Mouse (Mus musculus) neural tube, embryonic 14.5 days (tissue): ENCODE measurements around the gene Wnt1. TPM values are rescaled to one million over a fixed set of nuclear protein-coding genes. Genes with fewer than 3 reads are reported as not detected.
"Not testable (repeated sequence)": the region's sequence is repeated elsewhere in the genome, so short reads cannot be mapped to it uniquely, and the experiment has no call there.

Experiments
- ATAC-seq: fragments of 200-750 bp; cut with Nextera tagmentation; 2 replicates; pipeline ENCODE4 v1.8.0; 2017; ENCODE audit warnings: low read depth, mild to moderate bottlenecking, moderate TSS enrichment, moderate library complexity
- H3K27ac ChIP-seq: fragments of 300-500 bp; sonication (generic); 2 replicates; pipeline ENCODE4 v1.5.1; 2014; ENCODE audit warnings: low read depth, mild to moderate bottlenecking, control low read depth, low read length, moderate library complexity, mixed read lengths
- H3K27me3 ChIP-seq: fragments of 300-500 bp; sonication (generic); 2 replicates; pipeline ENCODE4 v1.6.1; 2014; ENCODE audit warnings: low read length; ENCODE audit not compliant: control insufficient read depth, insufficient read depth
- H3K36me3 ChIP-seq: fragments of 300-500 bp; sonication (generic); 2 replicates; pipeline ENCODE4 v1.6.1; 2014; ENCODE audit warnings: low read length, mixed read lengths; ENCODE audit not compliant: control insufficient read depth, insufficient read depth
- H3K4me1 ChIP-seq: fragments of 300-500 bp; sonication (generic); 2 replicates; pipeline ENCODE4 v1.6.1; 2014; ENCODE audit warnings: low read length; ENCODE audit not compliant: control insufficient read depth, insufficient read depth
- H3K4me2 ChIP-seq: fragments of 300-500 bp; sonication (generic); 2 replicates; pipeline ENCODE4 v1.6.1; 2014; ENCODE audit warnings: mild to moderate bottlenecking, low read depth, low read length, control low read depth
- H3K4me3 ChIP-seq: fragments of 300-500 bp; sonication (generic); 2 replicates; pipeline ENCODE4 v1.5.1; 2014; ENCODE audit warnings: low read depth, low read length, control low read depth, mixed read lengths
- H3K9ac ChIP-seq: fragments of 300-500 bp; sonication (generic); replicated peaks from 2 replicates; pipeline ENCODE4 v1.6.1; 2014; ENCODE audit warnings: low read depth, mild to moderate bottlenecking, control low read depth, low read length, mixed read lengths
- H3K9me3 ChIP-seq: fragments of 300-500 bp; sonication (generic); 2 replicates; pipeline ENCODE4 v1.6.1; 2016; ENCODE audit warnings: low read length; ENCODE audit not compliant: control insufficient read depth
- WGBS: fragments of 180-500 bp; shearing (Covaris S2); extraction: QIAGEN DNeasy Blood & Tissue Kit; methylation state at CpG from one replicate; pipeline ENCODE4 v1.1.7; 2014; 5-methylcytosine and 5-hydroxymethylcytosine counted together
- polyA plus RNA-seq: library from polyadenylated mRNA; unstranded; fragments of >200 nt; fragmentation: Nextera tagmentation; extraction: Ambion mirVana; gene quantifications from 2 replicates; pipeline ENCODE4 v1.2.1, GENCODE M21; 2014

Gene Wnt1
- polyA plus RNA-seq, 1 experiment from 2014 or later, result 1.9 TPM

DNA sequence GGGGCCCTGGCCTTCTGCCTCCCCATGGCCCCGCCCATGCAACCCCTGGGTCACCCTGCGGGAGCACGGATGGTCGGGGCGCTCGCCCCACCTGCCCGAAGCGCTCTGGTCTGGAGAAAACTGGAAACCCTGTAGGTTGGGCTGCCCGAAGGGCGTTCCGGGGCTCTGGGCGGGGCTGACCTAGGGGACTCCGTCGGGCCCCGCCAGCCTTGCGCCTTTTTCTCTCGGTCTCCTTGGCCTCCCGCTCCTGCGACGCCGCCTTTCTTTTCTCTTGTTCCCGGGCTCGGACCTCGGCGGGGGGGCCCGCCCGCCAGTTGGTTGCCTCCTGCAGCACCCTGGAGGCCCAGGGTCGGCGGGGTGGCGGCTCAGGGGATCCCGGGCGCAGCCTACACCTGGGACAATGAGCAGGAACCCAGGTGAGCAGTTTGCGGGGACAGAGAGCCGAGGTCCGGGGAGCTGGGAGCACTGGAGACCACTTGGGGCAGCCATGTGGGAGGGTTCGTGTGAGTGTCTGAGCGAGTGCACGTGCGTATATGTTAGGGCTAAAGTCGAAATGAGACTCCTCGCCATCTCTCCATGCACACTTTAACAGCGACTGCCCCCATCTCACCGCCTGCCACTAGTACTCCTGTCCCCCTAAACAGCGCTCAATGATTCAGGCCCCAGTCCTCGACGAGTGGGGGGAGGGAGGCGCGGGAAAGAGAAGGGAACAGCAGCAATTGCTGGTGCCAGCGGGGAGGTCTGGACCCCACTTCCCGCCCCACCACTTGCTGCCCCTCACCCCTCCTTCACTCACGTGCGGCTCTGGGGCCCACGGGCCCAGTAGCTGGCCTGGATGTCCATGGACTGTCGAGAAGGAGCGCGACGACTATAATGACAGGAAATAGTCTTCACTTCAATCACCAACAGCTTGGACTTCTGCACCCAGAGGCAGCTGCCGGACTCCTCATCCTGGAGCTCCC, 17.4 kb downstream of the Wnt1 start:
- no peaks in the 10 kb centered on the region for H3K9me3 ChIP-seq
- WGBS, result 1% methylated on average over 58 of the region's 58 CpGs
- peak overlapping the region; percentile 71 for H3K4me2 ChIP-seq
- H3K27me3 ChIP-seq, result peaks cover 56% of the 10 kb centered on the region
- H3K4me1 ChIP-seq, result peaks cover 27% of the 10 kb centered on the region
- H3K4me3 ChIP-seq, result peak overlapping the region; percentile 46
- 0 out of 2 replicates have a peak overlapping the region, but pooled peaks have one; percentile 37 for H3K9ac ChIP-seq
- H3K36me3 ChIP-seq, result no peaks in the 10 kb centered on the region
- H3K27ac ChIP-seq, result no peak overlapping the region
- no peak for ATAC-seq

GRCm38 (mm10) chr15:98807895-98808650, 18.4 kb downstream of the Wnt1 start:
- under 1% methylated on average over 34 of the region's 34 CpGs for WGBS
- peak overlapping the region; percentile 37 for H3K9ac ChIP-seq
- H3K27ac ChIP-seq, result no peak overlapping the region
- peaks cover 27% of the 10 kb centered on the region for H3K4me1 ChIP-seq
- ATAC-seq, result peak; percentile 26
- H3K36me3 ChIP-seq, result no peaks in the 10 kb centered on the region
- peak overlapping the region; percentile 46 for H3K4me3 ChIP-seq
- peaks cover 50% of the 10 kb centered on the region for H3K27me3 ChIP-seq
- H3K4me2 ChIP-seq, result peak overlapping the region; percentile 71
- H3K9me3 ChIP-seq, result no peaks in the 10 kb centered on the region

- Histone ChIP-seq H3K9ac (0 out of 2 replicates have a peak overlapping the region, but pooled peaks have one; percentile 37), H3K4me2 (peak overlapping the region; percentile 71), H3K4me3 (peak overlapping the region; percentile 46; the same call in 1 of the 2 replicates), H3K27ac (no peak overlapping the region), H3K27me3 (peaks cover 48% of the 10 kb centered on the region), H3K9me3 (no peaks in the 10 kb centered on the region), H3K36me3 (no peaks in the 10 kb centered on the region), H3K4me1 (peaks cover 27% of the 10 kb centered on the region)
- ATAC-seq, result 0 out of 2 replicates have a peak, but pooled peaks have one; percentile 23
- 5% methylated on average over 6 of the region's 6 CpGs for WGBS
Observed at GRCm38 (mm10) chr15:98808651-98809134, 19.0 kb downstream of the Wnt1 start.

DNA sequence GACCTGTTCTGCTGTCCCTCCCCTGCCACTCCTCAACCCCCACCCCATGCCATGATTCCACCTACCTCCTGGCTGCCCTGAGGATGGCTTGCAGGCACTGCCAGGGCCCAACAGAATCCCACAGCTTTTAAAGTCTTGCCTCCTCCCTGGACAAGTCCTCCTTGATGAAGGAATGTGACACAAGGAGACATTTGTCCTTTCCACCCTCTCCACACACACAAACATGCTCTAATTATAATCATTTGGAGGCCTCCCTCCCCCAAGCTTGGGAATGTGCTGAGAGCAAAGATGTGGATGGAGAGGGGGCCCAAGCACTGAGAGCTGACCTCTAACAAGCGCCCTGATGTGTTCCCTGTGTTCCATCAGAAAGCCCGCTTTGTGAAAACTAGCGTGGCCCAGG, 19.7 kb downstream of the Wnt1 start, which contains the start of gene Ddn:
TSS of gene Ddn (minus strand) at position 101 of the 400 bp plus-strand sequence.
- no peak for ATAC-seq
- Histone ChIP-seq H3K27me3 (peaks cover 47% of the 10 kb centered on the region), H3K4me2 (peak within 1 kb of the TSS; percentile 71), H3K9ac (0 out of 2 replicates have a peak within 1 kb of the TSS, but pooled peaks have one; percentile 37), H3K36me3 (no peaks in the 10 kb centered on the region; the same call in 1 of the 2 replicates), H3K4me3 (peak within 1 kb of the TSS; percentile 46), H3K4me1 (peaks cover 27% of the 10 kb centered on the region), H3K9me3 (no peaks in the 10 kb centered on the region), H3K27ac (no peak within 1 kb of the TSS)
- 44% methylated on average over 3 of the region's 3 CpGs for WGBS

GRCm38 (mm10) chr15:98810212-98810611, 20.6 kb downstream of the Wnt1 start:
- not testable (repeated sequence) for H3K27ac ChIP-seq, H3K36me3 ChIP-seq, H3K4me2 ChIP-seq, ATAC-seq, H3K4me3 ChIP-seq, H3K9me3 ChIP-seq, H3K9ac ChIP-seq
- 78% methylated on average over 6 of the region's 6 CpGs for WGBS
- Histone ChIP-seq H3K4me1 (peaks cover 24% of the 10 kb centered on the region), H3K27me3 (peaks cover 39% of the 10 kb centered on the region)

DNA sequence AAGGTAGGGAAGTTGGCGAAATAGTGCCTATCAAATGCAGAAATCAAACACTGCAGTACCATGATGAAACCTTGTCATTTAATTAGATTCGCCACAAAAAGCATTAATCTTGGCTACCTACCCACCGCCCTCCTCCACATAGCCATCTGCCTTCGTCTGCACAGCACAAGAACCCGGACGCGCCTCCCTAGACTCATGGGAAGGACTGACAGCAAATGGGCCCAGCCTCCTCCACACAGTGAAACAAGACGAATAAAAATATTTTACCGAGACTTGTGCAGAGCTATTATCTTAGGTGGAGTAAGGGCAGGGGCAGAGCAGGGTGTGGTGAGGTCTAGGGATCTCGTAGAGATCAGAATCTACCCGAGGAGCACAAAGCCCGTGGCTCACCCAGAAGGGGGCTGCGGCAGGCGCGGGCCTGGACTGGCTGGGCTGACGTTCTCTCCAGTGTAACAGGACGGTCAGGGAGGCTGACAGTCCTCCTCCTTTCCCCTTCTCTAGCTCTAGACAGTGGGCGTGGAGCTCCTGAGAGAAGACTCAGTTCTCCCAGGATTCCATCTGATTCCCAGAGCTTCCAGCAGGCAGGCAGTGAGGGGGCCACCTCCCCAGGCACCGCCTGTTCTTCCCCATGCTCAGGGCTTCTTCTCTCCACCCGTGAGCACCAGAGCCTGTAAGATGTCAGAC, 23.2 kb downstream of the Wnt1 start:
- Histone ChIP-seq H3K27ac (no peak overlapping the region), H3K27me3 (peaks cover 19% of the 10 kb centered on the region), H3K36me3 (no peaks in the 10 kb centered on the region; the same call in 1 of the 2 replicates), H3K4me2 (no peak overlapping the region), H3K4me3 (no peak overlapping the region), H3K4me1 (peaks cover 9% of the 10 kb centered on the region), H3K9me3 (no peaks in the 10 kb centered on the region), H3K9ac (no peak overlapping the region)
- ATAC-seq, result no peak
- 88% methylated on average over 20 of the region's 20 CpGs for whole genome bisulfite sequencing

GRCm38 (mm10) chr15:98818171-98818570, 28.5 kb downstream of the Wnt1 start:
- H3K4me2 ChIP-seq, result no peak overlapping the region
- no peak for ATAC-seq
- no peak overlapping the region for H3K4me3 ChIP-seq
- H3K4me1 ChIP-seq, result no peaks in the 10 kb centered on the region
- no peak overlapping the region for H3K27ac ChIP-seq
- no peaks in the 10 kb centered on the region; the same call in 1 of the 2 replicates for H3K36me3 ChIP-seq
- no peak overlapping the region for H3K9ac ChIP-seq
- no peaks in the 10 kb centered on the region for H3K27me3 ChIP-seq
- H3K9me3 ChIP-seq, result no peaks in the 10 kb centered on the region
- WGBS, result 93% methylated on average over 7 of the region's 7 CpGs

DNA sequence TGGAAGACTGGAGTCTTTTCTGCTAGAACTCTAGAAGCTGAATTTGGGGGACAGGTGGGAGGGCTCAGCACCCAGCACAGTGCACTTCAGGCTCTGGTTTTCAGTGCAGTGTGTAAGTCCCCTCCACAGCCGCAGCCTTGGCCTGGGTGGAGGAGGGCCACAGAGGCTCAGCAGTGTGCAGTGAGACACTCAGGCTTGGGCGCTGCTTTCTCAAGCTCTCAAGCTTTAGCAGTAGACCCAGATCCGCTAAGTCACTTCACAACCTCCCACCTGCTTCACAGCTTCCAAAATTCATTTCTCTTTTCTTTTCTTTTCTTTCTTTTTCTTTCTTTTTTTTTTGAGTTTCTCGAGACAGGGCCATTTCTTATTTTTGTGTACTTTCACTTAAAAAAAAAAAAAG, 31.3 kb downstream of the Wnt1 start:
- no peak overlapping the region for H3K9ac ChIP-seq
- 93% methylated on average over 4 of the region's 4 CpGs for WGBS
- no peaks in the 10 kb centered on the region for H3K27me3 ChIP-seq
- no peaks in the 10 kb centered on the region for H3K9me3 ChIP-seq
- no peak overlapping the region for H3K4me3 ChIP-seq
- H3K4me1 ChIP-seq, result no peaks in the 10 kb centered on the region
- H3K27ac ChIP-seq, result no peak overlapping the region
- H3K4me2 ChIP-seq, result no peak overlapping the region
- no peaks in the 10 kb centered on the region for H3K36me3 ChIP-seq
- ATAC-seq, result no peak
